Mouse (Mus musculus) liver, adult 10 weeks (tissue): ENCODE results near the gene Foxd2. TPM values are rescaled to one million over a fixed set of nuclear protein-coding genes. Genes with fewer than 3 reads are reported as not detected.

Experiments used
- polyA plus RNA-seq: library from polyadenylated mRNA; stranded (reverse); fragments of 350-450 nt; fragmentation: Illumina TruSeq; extraction: RNeasy Lipid Tissue Mini Kit (QIAGEN cat#74804); gene quantifications from one replicate; pipeline ENCODE4 v1.2.3, GENCODE M21; 2014; ENCODE audit warnings: low read depth, low replicate concordance

Gene Foxd2
- not detected for polyA plus RNA-seq

DNA sequence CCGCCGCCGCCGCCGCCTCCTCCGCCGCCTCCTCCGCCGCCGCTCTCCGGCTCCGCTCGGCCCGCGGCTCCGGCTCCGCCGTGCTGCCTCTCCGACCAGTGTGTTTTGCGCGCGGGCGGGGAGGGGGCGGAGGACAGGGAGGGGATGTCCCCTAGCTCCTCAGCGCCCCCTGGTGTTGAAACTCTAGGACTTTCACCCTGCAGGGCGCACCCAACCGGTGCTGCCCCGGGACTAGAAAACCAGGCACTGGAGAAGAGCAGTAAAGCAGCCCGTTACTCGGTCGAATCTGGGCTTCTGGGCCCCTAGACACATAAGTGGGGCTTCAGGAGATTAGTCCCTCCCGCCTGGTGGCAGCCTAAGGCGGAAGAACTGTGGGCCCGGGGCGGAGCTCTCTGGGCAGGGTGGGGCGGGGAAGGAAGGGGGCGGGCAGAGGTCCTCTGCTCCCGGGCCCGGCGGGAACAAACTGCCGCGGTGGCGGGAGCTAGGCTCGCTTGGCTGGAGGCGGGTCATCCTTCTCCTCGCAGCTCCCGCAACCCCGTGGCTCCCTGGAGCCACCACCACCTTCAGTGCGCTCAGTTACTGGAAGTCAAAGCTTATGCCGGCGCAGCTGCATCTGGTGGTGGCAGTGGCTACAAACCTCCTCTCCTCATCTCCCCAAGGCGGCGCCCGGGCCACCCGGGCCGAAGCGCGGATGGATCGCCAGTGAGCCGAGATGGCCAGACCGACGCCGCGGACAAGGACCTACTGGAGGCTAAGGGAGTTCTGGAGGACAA lies at the start of gene Foxd2:
Foxd2 (minus strand) TSS at position 45 of the 773 bp plus-strand sequence.

DNA sequence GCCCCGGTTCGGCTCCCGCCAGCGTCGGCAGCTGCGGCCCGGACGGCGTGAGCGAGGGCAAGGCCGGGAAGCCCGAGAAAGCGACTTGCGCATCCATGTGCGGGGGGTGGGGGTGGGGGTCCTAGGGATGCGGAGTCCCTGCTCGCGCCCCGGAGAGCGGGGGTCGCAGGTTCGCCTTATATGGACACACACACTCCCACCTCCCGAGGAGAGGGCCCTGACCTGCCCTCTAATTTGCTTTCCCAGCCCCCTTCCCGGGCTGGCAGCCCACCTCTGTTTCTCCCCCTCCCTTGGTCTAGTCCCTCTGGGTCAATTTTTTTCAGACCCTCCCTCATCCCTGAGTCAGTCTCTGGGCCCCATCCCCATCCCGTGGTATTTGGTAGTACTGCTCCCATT lies 17.2 kb upstream of the Foxd2 start, which contains the start of gene Foxe3:
Foxe3 (minus strand) TSS at position 97 of the 396 bp plus-strand sequence.

Other genes with a start within 250 kb of the Foxd2 start
- gene Gm12830, start 87.2 kb downstream of the Foxd2 start, polyA plus RNA-seq = not detected
- not detected for gene Foxe3, start 17.1 kb upstream of the Foxd2 start, polyA plus RNA-seq
- 288 TPM for gene Cmpk1, start 78.4 kb upstream of the Foxd2 start, polyA plus RNA-seq
- gene Stil, start 91.3 kb upstream of the Foxd2 start, polyA plus RNA-seq = 0.05 TPM
- 0.69 TPM for gene Tal1, start 147.6 kb upstream of the Foxd2 start, polyA plus RNA-seq
- 1.6 TPM for gene Pdzk1ip1, start 179.8 kb upstream of the Foxd2 start, polyA plus RNA-seq
- not detected for gene Cyp4x1, start 225.4 kb upstream of the Foxd2 start, polyA plus RNA-seq